ENCODE assay signal across 7 mouse cellular contexts in genomic region chr10:42734546-42735060, GRCm38 (mm10). TPM values are rescaled to one million over a fixed set of nuclear protein-coding genes. Genes with fewer than 3 reads are reported as not detected.
DNase-seq lines count a peak whose midpoint lies in the region; ATAC-seq lines count a peak whose summit lies in the region.

No protein-coding gene starts in this region.

- DNase-seq in intestine, embryonic 14.5 days (ENCODE audit: low spot score), result peak; percentile 62
- DNase-seq in NIH3T3 (ENCODE audit: low read depth), result peak; percentile 85
- peak; percentile 12 for DNase-seq in brain, embryonic 18.5 days (ENCODE audit: low read depth, low spot score)
- peak; percentile 45 for DNase-seq in layer of hippocampus, adult 11-12 months (ENCODE audit: low spot score)
- peak; percentile 70 for DNase-seq in retina, postnatal 1 day
- DNase-seq in urinary bladder, postnatal 4 days (ENCODE audit: low spot score in 2 of 2), result no peak

- no peaks in the 10 kb centered on the region for H3K9me3 ChIP-seq in intestine, embryonic 14.5 days (ENCODE audit: control insufficient read depth, low read length)
- no peaks in the 10 kb centered on the region for H3K9me3 ChIP-seq in intestine, embryonic 16.5 days (ENCODE audit: control insufficient read depth, low read length)

- no peak overlapping the region for H3K4me3 ChIP-seq in intestine, embryonic 14.5 days (ENCODE audit: low read depth, low read length)
- H3K4me3 ChIP-seq in intestine, embryonic 16.5 days (ENCODE audit: low read length), result no peak overlapping the region

- H3K27me3 ChIP-seq in intestine, embryonic 14.5 days (replicated peaks; ENCODE audit: control insufficient read depth, insufficient read depth, low read length), result no peaks in the 10 kb centered on the region
- no peaks in the 10 kb centered on the region for H3K27me3 ChIP-seq in intestine, embryonic 16.5 days (replicated peaks; ENCODE audit: control insufficient read depth, insufficient read depth, low read length)

- 0 out of 2 replicates have a peak, but pooled peaks have one; percentile 3 for ATAC-seq in intestine, embryonic 14.5 days (replicated peaks; ENCODE audit: low FRiP score, low TSS enrichment, low read depth)
- no peak for ATAC-seq in intestine, embryonic 16.5 days

- H3K4me2 ChIP-seq in intestine, embryonic 14.5 days (ENCODE audit: low read length), result no peak overlapping the region
- no peak overlapping the region for H3K4me2 ChIP-seq in intestine, embryonic 16.5 days (ENCODE audit: low read depth, low read length)

- H3K36me3 ChIP-seq in intestine, embryonic 14.5 days (ENCODE audit: control insufficient read depth, insufficient read depth, low read length), result no peaks in the 10 kb centered on the region
- H3K36me3 ChIP-seq in intestine, embryonic 16.5 days (ENCODE audit: control insufficient read depth, insufficient read depth, low read length), result no peaks in the 10 kb centered on the region

- no peaks in the 10 kb centered on the region for H3K4me1 ChIP-seq in intestine, embryonic 14.5 days (replicated peaks; ENCODE audit: control insufficient read depth, insufficient read depth, low read length)
- H3K4me1 ChIP-seq in intestine, embryonic 16.5 days (ENCODE audit: control insufficient read depth, insufficient read depth, low read length), result no peaks in the 10 kb centered on the region

- H3K9ac ChIP-seq in intestine, embryonic 14.5 days (ENCODE audit: low read length), result no peak overlapping the region
- H3K9ac ChIP-seq in intestine, embryonic 16.5 days (ENCODE audit: low read depth, low read length), result no peak overlapping the region

- 59% methylated on average over 5 of the region's 5 CpGs for WGBS in intestine, embryonic 14.5 days
- WGBS in intestine, embryonic 16.5 days, result 60% methylated on average over 5 of the region's 5 CpGs

- H3K27ac ChIP-seq in intestine, embryonic 14.5 days (ENCODE audit: low read depth), result no peak overlapping the region
- H3K27ac ChIP-seq in intestine, embryonic 16.5 days (ENCODE audit: low read length), result no peak overlapping the region

RNA-seq across cellular contexts. Expression of gene Sec63, which starts 26.7 kb away (rescaled TPM):
- 24.1 and 29.4 TPM in 2 replicates for polyA plus RNA-seq in intestine, embryonic 14.5 days (2014; fragmentation: Nextera tagmentation; extraction: Ambion mirVana)
- polyA plus RNA-seq in intestine, embryonic 16.5 days (2015; fragmentation: Nextera tagmentation; extraction: Ambion mirVana), result 22.3 and 25.9 TPM in 2 replicates

Comparison
In these comparisons a context has a peak if more than half of its experiments do, and no peak if none do; other contexts are left out.
1. DNase-seq: peak in intestine, embryonic 14.5 days (single experiment), NIH3T3 (single experiment), brain, embryonic 18.5 days (single experiment), layer of hippocampus, adult 11-12 months (single experiment) and retina, postnatal 1 day (single experiment); none in urinary bladder, postnatal 4 days (0 of 2).